Mouse (Mus musculus) liver, embryonic 14.5 days (tissue): ENCODE data around the gene Chchd3.

Experiments
- CTCF ChIP-seq: IDR thresholded peaks from 2 replicates; pipeline ENCODE4 v1.5.1; 2016; ENCODE audit warnings: antibody characterized with exemption, low read depth, control low read depth
- EP300 ChIP-seq: IDR thresholded peaks from 2 replicates; pipeline ENCODE4 v1.6.1; 2016; ENCODE audit warnings: antibody characterized with exemption, low read depth

GRCm38 (mm10) chr6:33040360-33041090, 19.5 kb downstream of the Chchd3 start:
- TF ChIP-seq CTCF (no peak), EP300 (no peak)
